Mouse (Mus musculus): Measurements from ENCODE around the gene Pvr. TPM values are rescaled to one million over a fixed set of nuclear protein-coding genes. Genes with fewer than 3 reads are reported as not detected.
A peak's percentile ranks its signal among the peaks of the same experiment; 100 is the strongest.
"Not testable (repeated sequence)": the region's sequence is repeated elsewhere in the genome, so short reads cannot be mapped to it uniquely, and the experiment has no call there.

The Pvr gene
- polyA plus RNA-seq, 1 experiment: 16.5 TPM

- Histone ChIP-seq H3ac (ENCODE audit: control insufficient read depth, insufficient read length, low read depth) (no peak overlapping the region), H3K4me3 (ENCODE audit: insufficient read depth, poor library complexity, severe bottlenecking) (no peak overlapping the region), H3K79me3 (ENCODE audit: low read depth) (no peaks in the 10 kb centered on the region), H3K79me2 (ENCODE audit: control insufficient read depth, insufficient read depth) (no peaks in the 10 kb centered on the region), H3K27me3 (ENCODE audit: control insufficient read depth, insufficient read depth, insufficient read length) (no peaks in the 10 kb centered on the region), H3K36me3 (ENCODE audit: control insufficient read depth, insufficient read depth) (no peaks in the 10 kb centered on the region)
- TF ChIP-seq USF1 (IDR thresholded peaks at IDR 0.05; ENCODE audit: low read depth) (peak; percentile 48), FOSL1 (IDR thresholded peaks at IDR 0.05; ENCODE audit: insufficient read depth, low read length, poor library complexity, severe bottlenecking) (no peak), MYOD1 (IDR thresholded peaks at IDR 0.05; ENCODE audit: control insufficient read depth, insufficient read length, low read depth) (peak; percentile 77)
These were observed 12.2 kb upstream of the Pvr start for GRCm38 (mm10) chr7:19932877-19933809.

DNA sequence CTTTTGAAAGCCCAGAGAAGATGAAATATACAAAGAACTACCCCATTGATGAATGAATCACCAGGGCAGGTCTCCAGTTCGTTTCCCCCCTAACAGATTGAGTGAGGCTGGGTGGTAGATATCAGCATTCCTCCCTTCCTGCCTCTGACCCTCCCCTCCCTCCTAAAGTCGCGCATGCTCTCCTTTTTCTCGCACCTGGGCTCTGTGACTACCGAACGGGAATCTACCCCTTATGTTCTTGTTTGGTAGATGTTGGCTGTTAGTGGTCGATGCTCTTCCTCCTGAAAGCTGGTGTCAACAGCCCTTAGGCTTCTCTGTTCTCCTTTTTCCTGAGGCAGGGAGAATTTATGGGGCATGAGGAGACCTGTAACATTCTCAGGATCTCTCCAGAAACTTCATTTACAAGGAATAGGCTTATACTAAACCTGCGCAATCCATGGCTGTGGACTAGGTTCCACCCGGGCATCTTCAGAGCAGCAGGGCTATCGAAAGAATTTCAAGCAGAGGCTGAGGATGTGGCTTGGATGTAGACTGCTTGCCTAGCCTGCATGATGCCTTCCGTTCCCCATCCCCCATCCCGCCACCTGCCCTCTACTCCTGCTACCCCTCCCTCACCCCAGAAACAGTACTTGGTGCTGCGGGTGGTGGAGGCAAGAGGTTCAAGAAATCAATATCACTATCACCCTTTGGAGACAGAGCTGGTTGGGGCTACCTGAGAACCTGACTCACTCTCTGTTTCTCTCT, 11.3 kb upstream of the Pvr start:
- TF ChIP-seq CTCF (IDR thresholded peaks at IDR 0.05; ENCODE audit: control insufficient read depth, insufficient read depth, insufficient read length) (no peak), MYOD1 (IDR thresholded peaks at IDR 0.05; ENCODE audit: control insufficient read depth, insufficient read length, low read depth) (no peak), MYOG (IDR thresholded peaks at IDR 0.05; ENCODE audit: control insufficient read depth, extremely low read depth, insufficient read length) (no peak), CEBPB (IDR thresholded peaks at IDR 0.05; ENCODE audit: low read depth) (no peak), MAX (IDR thresholded peaks at IDR 0.05) (no peak), USF1 (IDR thresholded peaks at IDR 0.05; ENCODE audit: low read depth) (no peak), FOSL1 (IDR thresholded peaks at IDR 0.05; ENCODE audit: insufficient read depth, low read length, poor library complexity, severe bottlenecking) (no peak)
- Histone ChIP-seq H3K79me3 (ENCODE audit: low read depth) (no peaks in the 10 kb centered on the region), H3K4me3 (ENCODE audit: insufficient read depth, poor library complexity, severe bottlenecking) (no peak overlapping the region), H3ac (ENCODE audit: control insufficient read depth, insufficient read length, low read depth) (no peak overlapping the region), H3K79me2 (ENCODE audit: control insufficient read depth, insufficient read depth) (no peaks in the 10 kb centered on the region), H3K27me3 (ENCODE audit: control insufficient read depth, insufficient read depth, insufficient read length) (no peaks in the 10 kb centered on the region), H3K36me3 (ENCODE audit: control insufficient read depth, insufficient read depth) (no peaks in the 10 kb centered on the region)

GRCm38 (mm10) chr7:19930481-19930880, 9.5 kb upstream of the Pvr start:
- H3ac ChIP-seq (ENCODE audit: control insufficient read depth, insufficient read length, low read depth); H3K79me2 ChIP-seq (ENCODE audit: control insufficient read depth, insufficient read depth); H3K36me3 ChIP-seq (ENCODE audit: control insufficient read depth, insufficient read depth); H3K79me3 ChIP-seq (ENCODE audit: low read depth); H3K27me3 ChIP-seq (ENCODE audit: control insufficient read depth, insufficient read depth, insufficient read length); H3K4me3 ChIP-seq (ENCODE audit: insufficient read depth, poor library complexity, severe bottlenecking): not testable (repeated sequence)

DNA sequence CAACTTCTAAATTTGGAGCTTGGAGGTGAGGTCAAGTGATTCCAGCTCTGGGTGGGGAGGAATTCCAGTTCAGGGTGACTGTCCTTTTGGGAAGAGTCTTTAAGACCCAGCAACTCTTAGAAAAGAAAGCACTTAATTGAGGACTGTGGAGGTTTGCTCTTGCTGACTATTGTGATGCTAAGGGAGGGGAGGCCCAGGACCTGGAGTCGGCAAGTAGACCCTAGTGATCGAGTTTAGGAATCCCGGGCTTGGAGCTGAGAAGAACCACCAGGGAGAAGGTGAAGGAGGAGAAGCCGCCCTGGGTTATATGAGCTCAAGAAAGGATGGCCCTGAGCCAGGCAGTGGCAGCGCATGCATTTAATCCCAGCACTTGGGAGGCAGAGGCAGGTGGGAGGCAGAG, 7.5 kb upstream of the Pvr start:
- no peak overlapping the region for H3ac ChIP-seq (ENCODE audit: control insufficient read depth, insufficient read length, low read depth)
- no peaks in the 10 kb centered on the region for H3K36me3 ChIP-seq (ENCODE audit: control insufficient read depth, insufficient read depth)
- H3K4me3 ChIP-seq (ENCODE audit: insufficient read depth, poor library complexity, severe bottlenecking): no peak overlapping the region

GRCm38 (mm10) chr7:19926849-19927480, 6.0 kb upstream of the Pvr start:
- TF ChIP-seq MAX (IDR thresholded peaks at IDR 0.05) (no peak), FOSL1 (IDR thresholded peaks at IDR 0.05; ENCODE audit: insufficient read depth, low read length, poor library complexity, severe bottlenecking) (no peak), CTCF (IDR thresholded peaks at IDR 0.05; ENCODE audit: control insufficient read depth, insufficient read depth, insufficient read length) (no peak), MYOD1 (IDR thresholded peaks at IDR 0.05; ENCODE audit: control insufficient read depth, insufficient read length, low read depth) (no peak), MYOG (IDR thresholded peaks at IDR 0.05; ENCODE audit: control insufficient read depth, extremely low read depth, insufficient read length) (no peak)
- Histone ChIP-seq H3K36me3 (ENCODE audit: control insufficient read depth, insufficient read depth) (no peaks in the 10 kb centered on the region), H3ac (ENCODE audit: control insufficient read depth, insufficient read length, low read depth) (no peak overlapping the region), H3K79me2 (ENCODE audit: control insufficient read depth, insufficient read depth) (peaks cover 5% of the 10 kb centered on the region), H3K4me3 (ENCODE audit: insufficient read depth, poor library complexity, severe bottlenecking) (no peak overlapping the region), H3K27me3 (ENCODE audit: control insufficient read depth, insufficient read depth, insufficient read length) (no peaks in the 10 kb centered on the region), H3K79me3 (ENCODE audit: low read depth) (no peaks in the 10 kb centered on the region)

More for the DNA sequence above, 7.5 kb upstream of the Pvr start:
- Histone ChIP-seq H3K27me3 (ENCODE audit: control insufficient read depth, insufficient read depth, insufficient read length) (no peaks in the 10 kb centered on the region), H3K79me3 (ENCODE audit: low read depth) (no peaks in the 10 kb centered on the region), H3K79me2 (ENCODE audit: control insufficient read depth, insufficient read depth) (no peaks in the 10 kb centered on the region)
- TF ChIP-seq MAX (IDR thresholded peaks at IDR 0.05) (no peak), CTCF (IDR thresholded peaks at IDR 0.05; ENCODE audit: control insufficient read depth, insufficient read depth, insufficient read length) (no peak)

DNA sequence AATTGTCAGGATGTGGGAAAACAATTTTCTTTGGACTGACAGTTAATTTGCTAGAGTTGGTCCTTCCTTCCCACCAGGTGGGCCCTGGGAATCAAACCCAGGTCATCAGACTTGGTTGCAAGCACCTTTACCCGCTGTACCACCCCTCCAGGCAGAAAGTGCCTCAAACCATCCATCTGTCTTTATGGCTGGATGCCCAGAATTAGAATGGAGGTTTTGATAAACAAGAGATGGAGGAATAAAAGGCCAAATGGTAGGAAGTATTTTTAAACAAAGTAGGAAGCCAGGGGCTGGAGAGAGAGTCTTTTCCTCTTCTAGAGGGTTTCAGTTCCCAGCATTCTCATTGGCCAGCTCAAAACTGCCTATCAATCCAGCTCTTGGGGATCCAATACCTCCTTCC, 4.4 kb upstream of the Pvr start:
- Histone ChIP-seq H3K36me3 (ENCODE audit: control insufficient read depth, insufficient read depth) (no peaks in the 10 kb centered on the region), H3K79me2 (ENCODE audit: control insufficient read depth, insufficient read depth) (peaks cover 15% of the 10 kb centered on the region), H3K27me3 (ENCODE audit: control insufficient read depth, insufficient read depth, insufficient read length) (no peaks in the 10 kb centered on the region), H3ac (ENCODE audit: control insufficient read depth, insufficient read length, low read depth) (no peak overlapping the region), H3K4me3 (ENCODE audit: insufficient read depth, poor library complexity, severe bottlenecking) (no peak overlapping the region), H3K79me3 (ENCODE audit: low read depth) (no peaks in the 10 kb centered on the region)
- TF ChIP-seq MAX (IDR thresholded peaks at IDR 0.05) (no peak), CTCF (IDR thresholded peaks at IDR 0.05; ENCODE audit: control insufficient read depth, insufficient read depth, insufficient read length) (no peak), MYOD1 (IDR thresholded peaks at IDR 0.05; ENCODE audit: control insufficient read depth, insufficient read length, low read depth) (no peak), MYOG (IDR thresholded peaks at IDR 0.05; ENCODE audit: control insufficient read depth, extremely low read depth, insufficient read length) (no peak), FOSL1 (IDR thresholded peaks at IDR 0.05; ENCODE audit: insufficient read depth, low read length, poor library complexity, severe bottlenecking) (no peak), CEBPB (IDR thresholded peaks at IDR 0.05; ENCODE audit: low read depth) (no peak), USF1 (IDR thresholded peaks at IDR 0.05; ENCODE audit: low read depth) (no peak)
